Mouse (Mus musculus): ENCODE results near the gene Plxnc1.
A peak's percentile ranks its signal among the peaks of the same experiment; 100 is the strongest.

The Plxnc1 gene

GRCm38 (mm10) chr10:94957705-94958104 is 13.1 kb upstream of the Plxnc1 start:
- no peak for ATAC-seq (ENCODE audit: insufficient number of reproducible peaks, low FRiP score, low TSS enrichment)

- ATAC-seq (ENCODE audit: insufficient number of reproducible peaks, low FRiP score, low TSS enrichment) = no peak
These were observed 3.5 kb upstream of the Plxnc1 start for GRCm38 (mm10) chr10:94947915-94948675.

GRCm38 (mm10) chr10:94947386-94947785 is 2.8 kb upstream of the Plxnc1 start:
- ATAC-seq (ENCODE audit: insufficient number of reproducible peaks, low FRiP score, low TSS enrichment) = no peak

GRCm38 (mm10) chr10:94945206-94945711 is 624 bp upstream of the Plxnc1 start:
- ATAC-seq (ENCODE audit: insufficient number of reproducible peaks, low FRiP score, low TSS enrichment) = no peak; the same call in 1 of the 2 replicates

- peak; percentile 14; the same call in 1 of the 2 replicates for ATAC-seq (ENCODE audit: insufficient number of reproducible peaks, low FRiP score, low TSS enrichment)
These were observed 567 bp downstream of the Plxnc1 start for GRCm38 (mm10) chr10:94943846-94944690.

GRCm38 (mm10) chr10:94943401-94943845 is 1.2 kb downstream of the Plxnc1 start:
- ATAC-seq (ENCODE audit: insufficient number of reproducible peaks, low FRiP score, low TSS enrichment) = peak; percentile 3; the same call in 1 of the 2 replicates

GRCm38 (mm10) chr10:94942449-94943041 is 2.1 kb downstream of the Plxnc1 start:
- ATAC-seq (ENCODE audit: insufficient number of reproducible peaks, low FRiP score, low TSS enrichment) = no peak

GRCm38 (mm10) chr10:94941551-94941950 is 3.1 kb downstream of the Plxnc1 start:
- no peak for ATAC-seq (ENCODE audit: insufficient number of reproducible peaks, low FRiP score, low TSS enrichment)

GRCm38 (mm10) chr10:94940786-94941185 is 3.8 kb downstream of the Plxnc1 start:
- ATAC-seq (ENCODE audit: insufficient number of reproducible peaks, low FRiP score, low TSS enrichment) = no peak

- no peak for ATAC-seq (ENCODE audit: insufficient number of reproducible peaks, low FRiP score, low TSS enrichment)
These were observed 4.6 kb downstream of the Plxnc1 start for GRCm38 (mm10) chr10:94940061-94940460.

- ATAC-seq (ENCODE audit: insufficient number of reproducible peaks, low FRiP score, low TSS enrichment) = no peak
These were observed 5.7 kb downstream of the Plxnc1 start for GRCm38 (mm10) chr10:94938899-94939298.

GRCm38 (mm10) chr10:94938320-94938719 is 6.3 kb downstream of the Plxnc1 start:
- no peak for ATAC-seq (ENCODE audit: insufficient number of reproducible peaks, low FRiP score, low TSS enrichment)

GRCm38 (mm10) chr10:94935270-94935669 is 9.4 kb downstream of the Plxnc1 start:
- no peak for ATAC-seq (ENCODE audit: insufficient number of reproducible peaks, low FRiP score, low TSS enrichment)

GRCm38 (mm10) chr10:94934151-94934614 is 10.5 kb downstream of the Plxnc1 start:
- ATAC-seq (ENCODE audit: insufficient number of reproducible peaks, low FRiP score, low TSS enrichment) = peak; percentile 74

GRCm38 (mm10) chr10:94931961-94932832 is 12.4 kb downstream of the Plxnc1 start:
- no peak for ATAC-seq (ENCODE audit: insufficient number of reproducible peaks, low FRiP score, low TSS enrichment)

- no peak for ATAC-seq (ENCODE audit: insufficient number of reproducible peaks, low FRiP score, low TSS enrichment)
These were observed 16.5 kb downstream of the Plxnc1 start for GRCm38 (mm10) chr10:94928164-94928563.

GRCm38 (mm10) chr10:94926297-94926696 is 18.3 kb downstream of the Plxnc1 start:
- ATAC-seq (ENCODE audit: insufficient number of reproducible peaks, low FRiP score, low TSS enrichment) = no peak

- no peak for ATAC-seq (ENCODE audit: insufficient number of reproducible peaks, low FRiP score, low TSS enrichment)
These were observed 19.8 kb downstream of the Plxnc1 start for GRCm38 (mm10) chr10:94924878-94925277.

- no peak for ATAC-seq (ENCODE audit: insufficient number of reproducible peaks, low FRiP score, low TSS enrichment)
These were observed 20.2 kb downstream of the Plxnc1 start for GRCm38 (mm10) chr10:94924450-94924849.

GRCm38 (mm10) chr10:94923337-94923762 is 21.3 kb downstream of the Plxnc1 start:
- no peak for ATAC-seq (ENCODE audit: insufficient number of reproducible peaks, low FRiP score, low TSS enrichment)

Data from cerebellum, adult (tissue).